Mouse (Mus musculus) forebrain, embryonic 10.5 days (tissue): Measurements from ENCODE around the gene Olfr324. TPM values are rescaled to one million over a fixed set of nuclear protein-coding genes. Genes with fewer than 3 reads are reported as not detected.

Experiments
- DNase-seq: peaks from one replicate; pipeline ENCODE4 v3.0.0-alpha.2; 2017; ENCODE audit warnings: low spot score; ENCODE audit errors: extremely low spot score
- H3K27ac ChIP-seq: fragments of 300-500 bp; sonication (generic); 2 replicates; pipeline ENCODE4 v1.5.1; 2016; ENCODE audit warnings: mild to moderate bottlenecking
- H3K27me3 ChIP-seq: fragments of 300-500 bp; sonication (generic); 2 replicates; pipeline ENCODE4 v1.6.1; 2016; ENCODE audit warnings: mild to moderate bottlenecking; ENCODE audit not compliant: poor library complexity, severe bottlenecking
- H3K36me3 ChIP-seq: fragments of 300-500 bp; sonication (generic); replicated peaks from 2 replicates; pipeline ENCODE4 v1.6.1; 2016; ENCODE audit warnings: mild to moderate bottlenecking, moderate library complexity
- H3K4me1 ChIP-seq: fragments of 300-500 bp; sonication (generic); 2 replicates; pipeline ENCODE4 v1.6.1; 2016
- H3K4me3 ChIP-seq: fragments of 300-500 bp; sonication (generic); 2 replicates; pipeline ENCODE4 v1.5.1; 2016; ENCODE audit warnings: mild to moderate bottlenecking, moderate library complexity
- H3K9me3 ChIP-seq: fragments of 300-500 bp; sonication (generic); 2 replicates; pipeline ENCODE4 v1.6.1; 2016; ENCODE audit warnings: mild to moderate bottlenecking, moderate library complexity
- WGBS: fragments of 180-500 bp; shearing (Covaris S2); methylation state at CpG from one replicate; pipeline ENCODE4 v1.1.7; 2016; 5-methylcytosine and 5-hydroxymethylcytosine counted together
- polyA plus RNA-seq: library from polyadenylated mRNA; unstranded; fragments of >200 nt; fragmentation: Nextera tagmentation; extraction: Ambion mirVana; gene quantifications from 2 replicates; pipeline ENCODE4 v1.2.1, GENCODE M21; 2016

Gene Olfr324
- polyA plus RNA-seq, 1 experiment from 2014 or later = not detected

GRCm38 (mm10) chr11:58640272-58640867, 45.5 kb downstream of the Olfr324 start, which contains the start of gene Trim58:
Gene Trim58 (plus strand): TSS chr11:58640465.
- peaks cover 41% of the 10 kb centered on the region for H3K27me3 ChIP-seq
- H3K9me3 ChIP-seq = no peaks in the 10 kb centered on the region
- peak within 1 kb of the TSS; percentile 59 for H3K4me3 ChIP-seq
- no peaks in the 10 kb centered on the region for H3K36me3 ChIP-seq
- peak within 1 kb of the TSS; percentile 79 for H3K27ac ChIP-seq
- peak; percentile 28 for DNase-seq
- 5% methylated on average over 34 of the region's 34 CpGs for WGBS
- H3K4me1 ChIP-seq = peaks cover 14% of the 10 kb centered on the region

GRCm38 (mm10) chr11:58641057-58641456, 46.1 kb downstream of the Olfr324 start:
- DNase-seq = no peak
- H3K4me1 ChIP-seq = peaks cover 14% of the 10 kb centered on the region
- H3K27me3 ChIP-seq = peaks cover 41% of the 10 kb centered on the region
- no peaks in the 10 kb centered on the region for H3K36me3 ChIP-seq
- 28% methylated on average over 14 of the region's 14 CpGs for WGBS
- H3K9me3 ChIP-seq = no peaks in the 10 kb centered on the region
- peak overlapping the region; percentile 79 for H3K27ac ChIP-seq
- peak overlapping the region; percentile 59 for H3K4me3 ChIP-seq

GRCm38 (mm10) chr11:58641638-58642358, 46.9 kb downstream of the Olfr324 start:
- Histone ChIP-seq H3K9me3 (no peaks in the 10 kb centered on the region), H3K4me1 (peaks cover 14% of the 10 kb centered on the region), H3K4me3 (no peak overlapping the region), H3K27ac (no peak overlapping the region), H3K36me3 (no peaks in the 10 kb centered on the region), H3K27me3 (peaks cover 41% of the 10 kb centered on the region)
- WGBS = 87% methylated on average over 13 of the region's 13 CpGs
- no peak for DNase-seq

GRCm38 (mm10) chr11:58643350-58643749, 48.4 kb downstream of the Olfr324 start:
- H3K4me3 ChIP-seq = no peak overlapping the region
- H3K36me3 ChIP-seq = no peaks in the 10 kb centered on the region
- DNase-seq = peak; percentile 39
- peaks cover 37% of the 10 kb centered on the region for H3K27me3 ChIP-seq
- H3K4me1 ChIP-seq = peaks cover 12% of the 10 kb centered on the region
- H3K9me3 ChIP-seq = no peaks in the 10 kb centered on the region
- no peak overlapping the region for H3K27ac ChIP-seq
- WGBS = 44% methylated on average over 6 of the region's 6 CpGs

Other genes starting within 250 kb of the Olfr324 start
- gene Lypd8, start 216.1 kb upstream of the Olfr324 start, polyA plus RNA-seq = not detected in 2 replicates
- gene 1810065E05Rik, start 174.0 kb upstream of the Olfr324 start, polyA plus RNA-seq = not detected in 2 replicates
- not detected in 2 replicates for gene Gm12253, start 162.6 kb upstream of the Olfr324 start, polyA plus RNA-seq
- gene Lypd9, start 142.2 kb upstream of the Olfr324 start, polyA plus RNA-seq = not detected in 2 replicates
- not detected in 2 replicates for gene Olfr30, start 132.8 kb upstream of the Olfr324 start, polyA plus RNA-seq
- gene Olfr332, start 102.6 kb upstream of the Olfr324 start, polyA plus RNA-seq = not detected in 2 replicates
- not detected in 2 replicates for gene Olfr331, start 92.5 kb upstream of the Olfr324 start, polyA plus RNA-seq
- not detected in 2 replicates for gene Olfr330, start 60.3 kb upstream of the Olfr324 start, polyA plus RNA-seq
- not detected in 2 replicates for gene Olfr329-ps, start 48.7 kb upstream of the Olfr324 start, polyA plus RNA-seq
- not detected in 2 replicates for gene Olfr328, start 39.5 kb upstream of the Olfr324 start, polyA plus RNA-seq
- gene Olfr224, start 24.6 kb upstream of the Olfr324 start, polyA plus RNA-seq = not detected in 2 replicates
- not detected in 2 replicates for gene Olfr325, start 17.4 kb upstream of the Olfr324 start, polyA plus RNA-seq
- gene 2210407C18Rik, start 21.0 kb downstream of the Olfr324 start, polyA plus RNA-seq = not detected in 2 replicates
- gene Olfr323, start 35.4 kb downstream of the Olfr324 start, polyA plus RNA-seq = not detected in 2 replicates
- gene Trim58, start 45.4 kb downstream of the Olfr324 start, polyA plus RNA-seq = 0.33 and 0.35 TPM in 2 replicates
- gene Olfr322, start 63.7 kb downstream of the Olfr324 start, polyA plus RNA-seq = not detected in 2 replicates
- not detected in 2 replicates for gene Olfr320, start 86.0 kb downstream of the Olfr324 start, polyA plus RNA-seq
- gene Olfr319, start 104.0 kb downstream of the Olfr324 start, polyA plus RNA-seq = not detected in 2 replicates
- gene Olfr318, start 128.9 kb downstream of the Olfr324 start, polyA plus RNA-seq = not detected in 2 replicates
- not detected in 2 replicates for gene Olfr317, start 144.1 kb downstream of the Olfr324 start, polyA plus RNA-seq
- not detected in 2 replicates for gene Olfr316, start 157.6 kb downstream of the Olfr324 start, polyA plus RNA-seq
- gene Olfr315, start 178.1 kb downstream of the Olfr324 start, polyA plus RNA-seq = not detected in 2 replicates
- gene Olfr314, start 187.8 kb downstream of the Olfr324 start, polyA plus RNA-seq = not detected in 2 replicates
- 1.0 and 1.9 TPM in 2 replicates for gene Fam183b, start 206.8 kb downstream of the Olfr324 start, polyA plus RNA-seq
- not detected in 2 replicates for gene Olfr313, start 219.9 kb downstream of the Olfr324 start, polyA plus RNA-seq
- gene Olfr312, start 234.1 kb downstream of the Olfr324 start, polyA plus RNA-seq = not detected in 2 replicates
- gene Olfr311, start 244.1 kb downstream of the Olfr324 start, polyA plus RNA-seq = not detected in 2 replicates